Mouse (Mus musculus) fat pad, adult 2 months (tissue): ENCODE data around the gene Cdiptos.
A peak's percentile ranks its signal among the peaks of the same experiment; 100 is the strongest.

Experiments used
- DNase-seq: peaks from one replicate; pipeline ENCODE4 v3.0.0-alpha.2; 2011; ENCODE audit warnings: low read depth, low spot score; ENCODE audit errors: extremely low read depth

Cdiptos gene

DNA sequence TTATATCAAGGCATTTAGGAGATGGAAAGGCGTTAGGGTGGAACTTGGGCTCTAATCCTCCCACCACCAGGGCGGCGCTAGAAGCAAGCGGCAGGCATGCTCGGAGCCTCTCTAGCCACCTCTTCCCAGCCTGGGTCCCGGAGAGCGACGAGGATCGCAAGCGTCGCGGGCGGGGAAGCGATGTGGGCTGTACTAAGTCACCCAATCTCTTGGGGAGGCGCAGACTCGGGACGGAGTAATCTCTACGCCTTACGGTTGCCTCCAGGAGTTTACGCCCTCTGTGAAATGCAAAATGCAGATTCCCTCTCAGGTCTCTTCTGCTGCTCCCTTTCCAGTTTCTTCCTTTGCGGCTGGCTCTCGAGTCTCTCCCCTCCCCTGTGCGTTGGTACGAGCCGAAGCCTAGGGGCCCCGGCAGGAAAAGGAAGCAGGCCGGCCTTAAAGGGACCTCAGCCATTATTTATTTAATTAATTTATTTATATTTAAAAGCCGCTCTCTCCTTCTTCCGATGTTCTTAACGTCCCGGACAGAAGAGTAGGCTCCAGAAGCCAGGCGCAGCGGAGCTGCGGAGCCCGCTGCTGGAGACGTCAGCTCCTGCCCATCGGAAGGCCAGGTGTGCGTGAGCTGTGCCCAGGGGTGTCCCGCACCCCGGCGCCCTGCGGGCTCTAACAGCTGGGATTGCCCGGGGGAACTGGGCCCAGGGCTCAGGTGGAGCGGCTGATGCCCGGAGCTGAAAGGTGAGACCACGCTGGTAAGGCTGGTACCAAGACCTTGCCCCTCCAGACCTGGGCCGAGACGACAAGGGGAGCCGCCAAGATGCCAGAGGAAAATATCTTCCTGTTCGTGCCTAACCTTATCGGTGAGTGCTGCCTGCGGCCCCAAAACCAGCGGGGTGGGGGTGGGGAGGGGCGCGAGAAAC is at the start of gene Cdiptos:
Cdiptos (minus strand) TSS at position 149 of the 917 bp plus-strand sequence.
- DNase-seq, result no peak

DNA sequence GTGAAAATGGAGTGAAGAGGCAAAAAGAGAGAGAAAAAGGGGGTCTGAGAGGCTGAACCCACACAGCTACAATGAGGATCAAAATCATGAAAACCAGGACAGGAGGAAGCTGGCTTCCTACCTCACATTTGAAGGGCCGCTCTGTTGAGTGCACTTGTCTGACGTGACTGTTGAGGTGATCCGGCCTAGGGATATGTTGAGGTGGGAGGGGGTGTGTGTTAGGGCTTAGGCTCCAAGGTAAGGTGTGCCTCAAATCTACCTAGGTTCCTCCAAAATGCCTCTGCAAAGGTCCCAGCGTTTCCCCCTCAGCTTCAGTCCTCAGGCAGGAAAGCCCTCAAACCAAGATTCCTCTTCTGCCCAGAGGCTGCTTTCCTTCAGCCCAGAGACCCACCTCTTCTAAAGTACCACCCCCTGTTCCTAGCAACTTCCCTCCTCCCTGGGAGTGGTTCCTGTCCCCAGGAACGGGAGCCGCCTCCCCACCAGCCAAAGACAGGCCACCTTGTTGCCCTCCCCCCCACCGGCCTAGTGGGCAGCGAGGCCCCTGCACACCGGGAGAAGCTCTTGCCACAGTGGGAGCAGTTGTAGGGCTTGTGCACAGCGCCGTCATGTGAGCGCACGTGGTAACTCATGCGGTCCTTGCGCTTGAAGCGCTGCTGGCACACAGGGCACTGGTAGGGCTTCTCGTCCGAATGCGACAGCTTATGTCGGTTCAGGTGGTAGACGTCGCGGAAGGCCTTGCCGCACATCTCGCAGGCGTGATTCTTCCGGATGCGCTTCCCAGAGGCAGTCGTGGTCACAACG is 49.1 kb upstream of the Cdiptos start:
- DNase-seq, result no peak

DNA sequence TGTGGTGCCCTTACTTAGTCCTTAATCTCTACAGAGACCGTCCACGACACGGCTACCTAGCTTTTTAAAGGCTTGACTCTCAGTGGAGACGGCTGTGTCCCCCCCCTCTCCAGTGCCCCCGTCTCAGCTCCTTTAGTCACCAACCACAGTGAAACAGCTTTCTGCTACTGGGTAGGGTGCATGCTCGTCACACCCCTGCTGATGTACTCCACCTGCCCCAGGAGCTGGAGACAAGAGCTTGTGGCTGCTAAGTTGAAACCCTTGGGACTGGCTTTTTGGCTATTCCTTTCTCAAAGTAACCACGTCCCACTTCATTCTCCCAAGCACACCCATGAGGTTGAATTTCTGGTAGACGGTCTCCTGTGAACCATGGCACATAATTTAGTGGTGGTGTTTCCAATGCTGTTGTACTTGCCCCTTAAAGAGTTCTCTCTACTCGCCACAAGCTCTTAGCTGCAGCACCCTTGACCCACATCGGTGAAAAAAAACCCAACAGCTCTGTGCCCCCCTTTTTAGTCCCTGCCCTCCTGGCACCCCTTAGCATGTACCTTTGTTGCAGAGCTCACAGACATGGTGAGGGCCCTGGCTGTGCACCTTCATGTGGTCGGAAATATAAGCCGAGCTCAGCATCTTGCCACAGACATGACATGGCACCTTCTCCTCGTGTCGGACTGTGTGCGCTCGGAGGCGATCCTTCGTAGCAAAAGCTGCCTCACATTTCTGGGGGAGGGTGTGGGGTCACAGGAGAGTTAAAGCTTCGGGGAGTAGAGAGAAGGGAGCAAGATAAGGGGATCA is 48.2 kb upstream of the Cdiptos start:
- no peak for DNase-seq

DNA sequence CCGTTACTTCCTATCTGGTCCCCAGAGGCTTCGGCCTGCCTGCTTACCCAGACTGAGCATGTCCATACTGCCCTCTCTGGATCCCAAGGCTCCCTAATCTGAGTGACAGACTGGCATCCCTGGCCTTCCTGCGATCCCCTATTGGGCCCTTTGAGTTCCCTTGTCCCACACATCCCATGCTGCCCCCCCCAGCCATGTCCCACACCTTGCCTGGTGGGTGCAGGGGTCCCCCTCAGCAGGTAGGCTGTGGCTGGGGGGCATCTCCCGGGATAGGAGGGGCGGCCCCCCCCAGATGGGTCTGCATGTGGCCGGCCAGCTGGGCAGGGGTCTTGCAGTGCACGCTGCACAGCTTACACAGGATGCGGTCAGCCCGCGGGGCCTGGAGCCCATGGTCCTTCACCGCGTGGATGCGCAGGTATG is 47.4 kb upstream of the Cdiptos start:
- DNase-seq, result no peak

DNA sequence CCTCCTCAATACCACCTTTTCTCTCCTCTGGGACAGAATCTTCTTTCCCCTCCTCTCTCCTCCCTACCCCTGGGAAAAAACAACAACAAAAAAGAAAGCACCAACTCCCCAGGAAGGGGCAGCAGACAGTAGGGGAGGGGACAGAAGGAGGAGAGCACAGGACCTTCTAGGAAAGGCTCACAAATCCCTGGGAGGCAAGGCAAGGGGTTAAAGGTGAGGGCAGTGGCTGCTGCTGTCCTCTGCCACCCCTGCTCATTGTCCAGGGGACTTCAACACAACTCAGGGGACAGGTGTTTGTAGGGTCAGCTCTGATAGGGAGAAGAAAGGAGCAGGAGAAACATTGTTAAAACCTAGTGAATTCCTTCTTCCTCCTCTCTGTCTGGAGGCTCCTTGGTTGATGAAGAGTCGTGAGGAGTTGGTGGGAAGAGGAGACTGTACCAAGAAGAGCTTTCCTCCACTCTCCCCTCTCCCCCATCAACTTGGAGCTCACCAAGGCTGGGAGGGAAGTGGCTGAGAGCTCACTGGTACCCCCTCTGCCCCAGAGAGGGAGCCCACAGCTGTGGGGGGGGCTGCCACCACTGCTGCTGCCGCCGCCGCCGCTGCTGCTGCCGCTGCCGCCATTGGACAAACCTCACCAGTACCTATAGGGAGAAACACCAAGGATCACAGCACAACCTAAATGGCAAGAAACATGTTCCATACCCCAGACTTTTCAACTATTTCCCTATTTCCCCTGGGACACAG is 46.8 kb upstream of the Cdiptos start:
- DNase-seq, result no peak

DNA sequence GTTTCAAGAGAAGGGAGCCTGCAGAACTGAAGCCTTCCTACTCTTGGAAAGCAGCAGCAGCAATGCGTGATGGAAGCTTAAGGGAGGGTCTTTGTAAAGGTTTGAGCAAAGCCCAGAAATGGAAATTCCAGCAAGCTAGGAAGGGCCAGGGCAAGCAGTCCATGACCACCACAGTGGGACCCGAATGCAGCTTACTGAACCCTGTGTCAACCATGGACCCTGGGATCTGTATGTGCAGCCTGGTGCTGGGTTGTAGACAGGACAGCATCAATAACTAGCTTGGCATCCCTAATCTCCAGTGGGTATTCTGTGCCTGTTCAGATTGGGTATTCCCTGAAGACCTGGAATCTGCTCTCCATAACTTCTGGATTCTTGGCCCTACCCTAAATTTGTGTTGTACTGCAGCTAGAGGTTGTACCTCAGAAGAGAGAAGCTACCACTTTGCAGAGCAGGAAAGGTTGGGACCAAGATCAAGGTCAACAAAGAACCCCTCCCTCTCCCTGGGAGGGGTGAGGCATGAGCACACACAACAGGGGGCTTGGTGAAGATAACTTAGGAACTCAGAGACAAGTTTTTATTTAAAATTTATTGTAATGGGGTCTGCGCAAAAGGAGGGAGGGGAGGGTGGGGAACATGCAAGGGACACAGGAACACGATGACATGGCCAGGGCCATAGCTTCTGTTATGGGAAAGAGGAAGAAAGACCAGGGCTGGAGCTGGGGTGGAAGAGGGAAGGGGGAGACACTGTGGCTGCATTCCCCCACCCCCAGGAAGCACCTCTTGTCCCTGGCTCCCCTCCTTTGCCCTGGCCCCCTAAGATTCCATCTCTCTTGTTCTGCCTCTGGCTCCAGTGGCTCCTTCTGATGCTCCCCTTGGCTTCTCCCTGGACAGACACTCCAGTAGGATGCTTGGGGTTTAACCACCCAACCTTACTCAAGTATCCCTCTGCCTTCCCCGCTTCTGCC is 45.9 kb upstream of the Cdiptos start:
- no peak for DNase-seq

DNA sequence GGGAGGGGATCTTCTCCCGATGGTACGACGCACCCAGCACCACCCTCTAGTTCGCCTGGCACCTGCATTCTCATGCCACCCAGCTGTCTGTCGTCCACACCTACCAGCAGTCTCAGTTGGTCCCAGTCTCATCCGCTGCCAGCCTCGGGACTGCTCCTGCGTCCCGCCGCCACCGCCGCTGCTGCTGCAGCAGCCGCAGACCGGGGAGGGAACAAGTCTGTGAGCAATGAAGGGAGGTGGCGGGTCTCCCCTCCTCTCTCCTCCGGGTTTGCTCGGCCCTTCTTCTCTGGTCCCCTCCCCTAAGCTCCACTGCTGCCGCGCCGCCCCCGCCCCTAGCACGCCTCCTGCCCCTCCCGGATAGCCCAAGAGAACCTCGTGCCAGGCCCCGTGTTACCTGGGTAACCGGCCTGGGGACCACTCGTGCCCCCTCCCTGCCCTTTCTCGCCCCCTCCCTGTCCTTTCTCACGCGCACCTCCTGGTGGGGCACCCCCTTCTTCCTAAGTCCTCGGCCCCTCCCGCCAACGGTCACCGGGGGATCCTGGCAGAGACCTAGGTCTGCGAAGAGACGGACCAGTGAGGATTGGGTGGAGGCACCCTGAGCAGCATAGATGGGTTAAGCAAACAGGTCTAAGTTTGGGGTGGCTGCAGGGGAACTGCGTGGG is 45.1 kb upstream of the Cdiptos start, which contains the start of the genes Gm42742 and Prrt2:
Gm42742 (minus strand) TSS at position 197 of the 662 bp plus-strand sequence.
Prrt2 (minus strand) TSS at position 311 of the 662 bp plus-strand sequence.
- no peak for DNase-seq

DNA sequence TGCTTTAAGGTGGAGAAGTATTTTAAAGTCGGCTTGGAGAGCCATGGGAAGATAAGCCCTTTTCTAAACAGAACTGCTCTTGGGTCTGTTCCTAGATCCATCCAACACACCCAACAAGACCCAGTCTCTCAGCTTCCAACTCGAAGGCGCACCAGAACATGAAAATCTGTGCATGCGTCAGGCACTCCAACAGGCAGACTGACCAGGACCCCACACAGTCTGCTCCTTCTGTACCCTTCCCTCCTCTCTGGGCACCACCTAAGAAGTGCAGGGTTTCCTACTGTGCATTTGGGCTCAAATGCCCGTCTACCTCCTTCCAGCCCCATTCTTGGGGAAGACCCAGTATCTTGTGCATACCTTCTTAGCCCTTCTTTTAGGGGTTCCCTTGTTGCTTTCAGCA is 44.6 kb upstream of the Cdiptos start:
- no peak for DNase-seq

DNA sequence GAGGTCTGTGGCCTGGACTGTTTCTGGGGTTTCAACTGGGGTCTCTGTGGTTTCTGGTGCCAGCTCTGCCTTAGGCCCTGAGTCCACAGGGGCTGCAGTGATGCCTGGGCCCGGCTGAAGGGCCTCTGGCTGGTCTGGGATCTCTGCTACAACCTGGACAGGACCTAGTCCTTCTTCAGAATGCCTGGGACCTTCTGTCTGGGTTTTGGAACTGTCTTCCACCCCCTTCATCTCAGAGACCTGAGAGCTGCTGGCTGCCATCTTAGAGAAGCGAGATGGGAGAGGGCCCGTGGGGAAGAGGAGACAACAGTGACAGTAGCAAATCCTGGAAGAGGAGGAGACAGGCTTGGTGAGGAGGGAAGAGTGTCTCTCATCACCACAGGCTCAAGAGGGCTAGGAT is 44.1 kb upstream of the Cdiptos start:
- no peak for DNase-seq

DNA sequence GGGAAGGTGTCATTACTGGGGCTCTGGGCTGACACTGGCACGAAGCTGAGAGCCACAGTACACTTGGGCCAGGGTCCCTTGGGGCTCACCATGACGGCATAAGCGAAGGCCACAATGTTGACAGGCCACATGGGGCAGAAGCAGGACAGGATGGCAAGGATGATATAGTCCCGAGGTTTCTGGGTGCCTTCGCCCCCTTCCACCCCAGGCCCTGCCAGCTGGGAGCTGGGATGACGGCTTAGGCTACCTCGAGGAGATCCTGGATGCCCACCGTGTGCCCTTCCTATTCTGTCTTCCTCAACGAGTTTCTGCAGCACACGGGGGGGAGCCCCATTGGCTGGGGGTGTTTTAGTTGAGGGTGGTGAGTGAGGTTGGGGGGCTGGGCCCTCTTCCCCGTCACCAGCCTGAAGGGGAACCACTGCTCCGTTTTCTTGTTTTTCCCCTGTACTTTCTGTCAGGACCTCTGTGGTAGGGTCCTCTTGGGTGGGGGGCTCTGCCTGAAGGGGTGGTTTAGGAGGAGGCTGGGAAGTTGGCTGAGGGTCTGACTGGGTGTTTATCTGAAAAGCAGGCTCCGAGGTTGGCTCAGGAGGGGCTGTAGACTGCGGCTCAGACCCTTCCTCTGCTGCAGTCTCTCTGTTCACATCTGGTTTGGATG is 43.5 kb upstream of the Cdiptos start:
- no peak for DNase-seq

DNA sequence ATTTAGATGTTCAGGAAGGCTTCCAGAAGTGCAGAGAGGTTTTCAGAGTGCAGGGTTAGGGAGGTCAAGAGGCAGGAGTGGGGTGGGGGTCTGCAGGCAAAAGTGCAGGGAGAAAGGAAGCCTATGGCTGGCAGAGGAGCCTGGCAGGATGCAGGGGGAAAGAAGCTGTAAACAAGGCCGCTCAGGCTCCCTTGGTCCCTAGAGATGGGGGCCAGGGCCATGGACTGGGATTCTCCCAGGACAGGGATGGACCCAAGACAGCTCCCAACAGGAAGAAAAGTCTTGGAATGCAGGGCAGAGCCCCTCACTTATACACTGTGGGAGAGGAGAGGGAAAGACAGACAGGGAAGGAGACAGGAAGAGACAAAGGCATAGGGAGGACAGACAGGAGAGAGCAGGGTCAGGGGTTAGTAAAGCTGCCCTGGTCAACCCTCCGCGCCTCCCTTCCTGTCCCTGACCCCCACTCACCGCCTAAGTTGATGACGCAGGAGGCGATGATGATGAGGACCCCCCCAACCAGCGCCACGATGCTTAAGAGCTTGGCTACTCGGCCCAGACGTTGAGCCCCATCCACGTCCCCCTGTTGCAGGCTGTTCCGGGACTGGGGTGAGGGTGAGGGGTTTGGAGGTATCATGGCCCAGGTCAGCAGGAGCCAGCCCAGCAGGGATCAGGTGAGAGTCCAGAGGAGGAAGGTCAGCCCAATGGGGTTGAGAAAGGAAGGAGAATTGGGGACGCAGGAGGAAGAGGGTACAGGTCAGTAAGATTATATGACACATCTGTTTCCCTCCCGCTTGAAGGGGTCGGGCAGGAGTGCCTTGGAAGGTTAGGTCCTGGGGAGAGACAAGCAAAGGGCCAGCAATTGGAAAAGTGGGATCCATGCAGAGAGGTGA is 42.8 kb upstream of the Cdiptos start:
- DNase-seq, result no peak

DNA sequence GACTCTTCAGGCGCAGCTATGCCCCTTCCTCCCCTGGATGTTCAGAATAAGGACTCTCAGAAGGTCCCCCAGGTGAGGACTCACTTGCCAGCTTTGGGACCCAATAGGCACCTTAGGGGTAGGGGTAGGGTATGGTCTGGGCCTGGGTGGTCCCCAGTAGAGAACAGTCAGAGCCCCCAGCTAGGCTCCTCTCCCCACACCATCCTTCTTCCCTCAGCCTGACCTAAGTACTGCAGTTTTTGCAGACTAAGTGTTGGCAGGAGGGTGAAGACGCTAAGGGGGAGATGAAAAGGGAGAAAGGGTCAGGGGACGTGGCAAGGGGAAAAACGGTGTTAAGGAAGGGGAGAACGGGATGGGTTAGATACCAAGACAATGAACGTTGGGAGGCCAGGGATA is 42.0 kb upstream of the Cdiptos start:
- no peak for DNase-seq

DNA sequence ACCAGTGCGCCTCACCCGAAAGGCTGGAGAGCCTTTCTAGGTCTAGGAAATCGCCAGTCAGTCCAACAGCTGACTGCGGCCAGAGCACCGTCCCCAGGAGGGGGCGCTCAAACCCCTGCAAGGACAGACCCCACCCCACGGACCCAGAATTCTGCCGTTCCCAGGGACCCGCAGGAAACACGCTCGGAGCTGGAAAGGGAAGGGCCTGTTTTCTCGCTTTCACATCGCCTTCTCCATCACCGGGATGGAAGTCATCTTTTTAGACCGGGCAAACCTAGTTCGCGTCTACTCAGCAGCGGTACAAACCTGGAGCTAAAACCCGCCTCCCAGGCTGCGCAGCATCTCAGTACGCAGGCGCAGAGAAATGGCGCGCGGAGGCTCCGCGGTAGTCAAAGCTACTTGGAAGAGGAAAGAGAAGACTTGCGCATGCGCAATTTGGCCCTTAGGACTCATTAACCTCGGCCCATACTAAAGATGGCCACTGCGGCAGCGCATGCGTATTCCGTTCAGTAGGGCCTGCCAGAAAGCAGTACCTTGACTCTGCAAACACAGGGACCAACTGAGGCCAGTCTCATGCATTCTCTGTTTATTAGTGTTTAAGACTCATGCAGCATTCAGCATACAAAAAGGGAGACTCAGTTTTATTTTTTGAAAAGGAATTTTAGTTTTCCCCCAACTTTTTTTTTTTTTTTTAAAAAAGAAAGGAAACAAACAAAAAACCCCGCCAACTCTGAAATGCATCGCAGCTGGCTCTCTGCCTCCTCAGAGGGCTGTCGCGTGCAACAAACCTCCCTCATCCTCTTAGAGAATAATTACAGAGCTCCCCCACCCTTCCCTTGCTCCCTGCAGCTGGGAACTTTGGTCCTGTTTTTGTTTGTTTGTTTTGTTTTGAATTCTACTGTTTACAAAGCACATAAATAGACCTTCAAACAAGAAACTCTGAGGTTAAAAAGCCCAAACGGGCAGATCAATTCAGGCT is 41.4 kb upstream of the Cdiptos start, which contains the start of gene Pagr1a:
Pagr1a (minus strand) TSS at position 382 of the 979 bp plus-strand sequence.
- DNase-seq, result peak; percentile 88

DNA sequence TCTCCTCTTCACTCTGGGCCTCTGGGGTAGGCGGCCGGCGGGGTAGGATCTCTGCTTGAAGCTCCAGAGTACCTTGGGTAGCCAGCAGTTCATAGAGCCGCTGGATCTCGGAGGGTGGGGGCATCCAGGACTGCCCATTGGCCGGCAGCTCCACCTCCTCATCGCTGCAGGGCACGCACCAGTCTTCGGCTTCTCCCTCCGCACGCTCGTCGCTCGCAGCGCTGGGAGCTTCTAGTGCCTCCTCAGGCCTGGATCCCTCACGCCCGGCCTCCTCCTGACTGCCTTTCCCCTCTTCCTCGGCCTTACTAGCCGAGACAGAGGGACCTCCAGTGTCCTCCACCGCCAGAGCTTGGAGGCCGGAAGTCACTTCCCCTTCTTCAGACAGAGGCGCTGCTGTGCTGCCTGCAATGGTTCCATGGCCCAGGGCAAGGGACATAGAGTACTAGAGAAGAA is 40.6 kb upstream of the Cdiptos start:
- DNase-seq, result no peak

DNA sequence TGATC is 40.4 kb upstream of the Cdiptos start, which contains the start of gene Pagr1b:
Pagr1b (minus strand) TSS at position 4 of the 5 bp plus-strand sequence.
- no peak for DNase-seq

DNA sequence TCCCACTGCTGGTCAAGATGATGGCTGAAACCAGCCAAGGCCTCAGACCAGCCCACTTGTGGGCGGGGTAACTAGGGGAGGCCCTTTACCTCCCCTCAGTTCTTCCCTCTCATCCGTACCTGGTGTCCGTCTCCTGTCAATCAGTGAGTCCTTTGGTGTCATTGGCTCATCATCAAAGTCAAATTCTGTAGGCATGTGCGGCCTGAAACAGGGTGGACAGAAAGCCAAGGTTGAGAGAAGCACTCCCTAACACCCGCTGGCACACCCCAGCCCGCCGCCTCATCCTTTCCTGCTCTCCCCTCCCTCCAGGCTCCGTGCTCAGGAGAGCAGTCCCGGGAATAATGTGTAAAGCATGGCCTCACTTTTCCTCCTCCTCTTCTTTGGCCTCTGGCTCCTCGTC is 40.2 kb upstream of the Cdiptos start:
- DNase-seq, result no peak
